Mouse (Mus musculus) midbrain, embryonic 14.5 days (tissue): Measurements from ENCODE around the gene Hoxd11. TPM values are rescaled to one million over a fixed set of nuclear protein-coding genes. Genes with fewer than 3 reads are reported as not detected.

Experiments
- ATAC-seq: fragments of 200-750 bp; cut with Nextera tagmentation; 2 replicates; pipeline ENCODE4 v1.8.0; 2017; ENCODE audit warnings: moderate number of reproducible peaks, moderate library complexity; ENCODE audit not compliant: low FRiP score, low TSS enrichment
- DNase-seq: peaks from one replicate; pipeline ENCODE4 v3.0.0-alpha.2; 2015
- H3K27ac ChIP-seq: fragments of 300-500 bp; sonication (generic); replicated peaks from 2 replicates; pipeline ENCODE4 v1.5.1; 2014; ENCODE audit warnings: mild to moderate bottlenecking, low read depth, low read length, moderate library complexity
- H3K27me3 ChIP-seq: fragments of 300-500 bp; sonication (generic); 2 replicates; pipeline ENCODE4 v1.6.1; 2014; ENCODE audit warnings: low read length, control low read depth, mixed read lengths; ENCODE audit not compliant: control insufficient read depth, insufficient read depth
- H3K36me3 ChIP-seq: fragments of 300-500 bp; sonication (generic); 2 replicates; pipeline ENCODE4 v1.6.1; 2014; ENCODE audit warnings: low read length, control low read depth; ENCODE audit not compliant: control insufficient read depth, insufficient read depth
- H3K4me1 ChIP-seq: fragments of 300-500 bp; sonication (generic); 2 replicates; pipeline ENCODE4 v1.6.1; 2014; ENCODE audit warnings: mild to moderate bottlenecking, antibody characterized with exemption, low read length, control low read depth; ENCODE audit not compliant: control insufficient read depth, insufficient read depth
- H3K4me2 ChIP-seq: fragments of 300-500 bp; sonication (generic); 2 replicates; pipeline ENCODE4 v1.6.1; 2014; ENCODE audit warnings: mild to moderate bottlenecking, low read length, moderate library complexity
- H3K4me3 ChIP-seq: fragments of 300-500 bp; sonication (generic); replicated peaks from 2 replicates; pipeline ENCODE4 v1.5.1; 2014; ENCODE audit warnings: low read depth, low read length
- H3K9ac ChIP-seq: fragments of 300-500 bp; sonication (generic); replicated peaks from 2 replicates; pipeline ENCODE4 v1.6.1; 2014; ENCODE audit warnings: mild to moderate bottlenecking, low read length, moderate library complexity
- H3K9me3 ChIP-seq: fragments of 300-500 bp; sonication (generic); 2 replicates; pipeline ENCODE4 v1.6.1; 2016; ENCODE audit warnings: low read length, control low read depth, mixed read lengths; ENCODE audit not compliant: control insufficient read depth
- WGBS: fragments of 180-500 bp; shearing (Covaris S2); extraction: QIAGEN DNeasy Blood & Tissue Kit; methylation state at CpG from one replicate; pipeline ENCODE4 v1.1.7; 2014; 5-methylcytosine and 5-hydroxymethylcytosine counted together
- polyA plus RNA-seq: library from polyadenylated mRNA; unstranded; fragments of >200 nt; fragmentation: Nextera tagmentation; extraction: Ambion mirVana; gene quantifications from 2 replicates; pipeline ENCODE4 v1.2.1, GENCODE M21; 2014

Hoxd11 gene
- polyA plus RNA-seq, 1 experiment from 2014 or later, result not detected

- Histone ChIP-seq H3K27me3 (peaks cover 100% of the 10 kb centered on the region), H3K4me3 (no peak overlapping the region), H3K9me3 (no peaks in the 10 kb centered on the region), H3K9ac (no peak overlapping the region), H3K27ac (no peak overlapping the region), H3K4me2 (peak overlapping the region; percentile 51), H3K4me1 (0 out of 2 replicates have a peak, but pooled peaks cover 4% of the 10 kb centered on the region), H3K36me3 (no peaks in the 10 kb centered on the region)
- DNase-seq (peak; percentile 91), ATAC-seq (no peak)
- 4% methylated on average over 26 of the region's 26 CpGs for WGBS
These were observed 36.3 kb downstream of the Hoxd11 start for GRCm38 (mm10) chr2:74715504-74716241.

DNA sequence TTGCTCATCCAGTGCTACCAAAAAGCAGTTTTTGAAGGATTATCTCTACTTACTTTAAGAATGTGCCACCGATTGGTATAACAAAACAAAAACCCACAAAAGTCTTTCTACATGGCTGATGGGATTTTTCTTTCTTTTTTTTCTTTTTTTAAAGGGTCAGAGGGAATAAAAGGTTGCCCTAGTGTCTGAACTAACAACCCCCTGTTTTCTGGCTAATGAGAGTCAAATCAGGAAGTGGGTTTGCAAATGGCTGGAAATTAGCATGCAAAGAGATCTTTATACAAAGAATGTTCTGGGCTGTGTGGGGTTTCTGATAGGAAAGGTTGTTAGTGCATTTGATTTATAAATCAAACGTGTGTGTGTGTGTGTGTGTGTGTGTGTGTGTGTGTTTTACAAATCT lies 41.0 kb downstream of the Hoxd11 start:
- Histone ChIP-seq H3K4me3 (no peak overlapping the region), H3K4me2 (no peak overlapping the region), H3K27me3 (peaks cover 100% of the 10 kb centered on the region), H3K27ac (no peak overlapping the region), H3K9me3 (no peaks in the 10 kb centered on the region), H3K36me3 (no peaks in the 10 kb centered on the region), H3K4me1 (no peaks in the 10 kb centered on the region), H3K9ac (no peak overlapping the region)
- DNase-seq (no peak), ATAC-seq (no peak)
- 6% methylated on average over 2 of the region's 2 CpGs for WGBS

DNA sequence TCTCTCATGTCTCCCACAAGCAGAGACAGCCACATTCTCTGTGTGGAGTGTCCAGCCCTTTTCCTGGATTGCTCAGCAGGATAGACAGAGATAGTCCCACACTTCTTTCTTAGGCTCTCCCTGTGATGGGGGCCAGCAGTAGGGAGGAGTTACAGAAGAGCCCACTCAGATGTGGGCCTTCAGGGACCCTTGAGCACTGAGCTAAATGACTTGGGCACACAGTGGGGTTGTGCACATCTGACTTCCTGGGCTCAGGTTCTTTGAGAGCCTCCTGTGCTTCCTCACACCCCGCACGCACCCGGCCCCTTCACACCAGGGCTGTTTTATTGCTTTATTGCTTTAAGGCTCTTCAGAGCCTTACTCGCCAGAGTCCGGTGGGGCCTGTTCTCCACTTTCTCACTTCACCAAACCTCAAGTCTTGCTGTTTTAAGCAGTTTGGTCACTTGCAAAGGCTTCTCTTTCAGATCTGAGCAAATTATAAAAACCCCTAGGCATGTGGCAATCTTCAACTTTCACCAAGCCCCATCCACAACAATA lies 41.7 kb downstream of the Hoxd11 start:
- H3K4me2 ChIP-seq, result no peak overlapping the region
- H3K27ac ChIP-seq, result no peak overlapping the region

GRCm38 (mm10) chr2:74721882-74722281 lies 42.5 kb downstream of the Hoxd11 start:
- no peak overlapping the region for H3K9ac ChIP-seq
- H3K4me2 ChIP-seq, result no peak overlapping the region
- H3K9me3 ChIP-seq, result no peaks in the 10 kb centered on the region
- 5% methylated on average over 6 of the region's 6 CpGs for WGBS
- ATAC-seq (no peak), DNase-seq (no peak)
- peaks cover 100% of the 10 kb centered on the region for H3K27me3 ChIP-seq
- no peaks in the 10 kb centered on the region for H3K36me3 ChIP-seq
- no peaks in the 10 kb centered on the region for H3K4me1 ChIP-seq
- no peak overlapping the region for H3K4me3 ChIP-seq
- H3K27ac ChIP-seq, result no peak overlapping the region

More for the DNA sequence above, 41.7 kb downstream of the Hoxd11 start:
- peaks cover 100% of the 10 kb centered on the region for H3K27me3 ChIP-seq
- H3K36me3 ChIP-seq, result no peaks in the 10 kb centered on the region
- no peak for DNase-seq
- WGBS, result 1% methylated on average over 5 of the region's 5 CpGs
- no peaks in the 10 kb centered on the region for H3K9me3 ChIP-seq
- no peak for ATAC-seq
- no peaks in the 10 kb centered on the region for H3K4me1 ChIP-seq
- no peak overlapping the region for H3K9ac ChIP-seq
- H3K4me3 ChIP-seq, result no peak overlapping the region

DNA sequence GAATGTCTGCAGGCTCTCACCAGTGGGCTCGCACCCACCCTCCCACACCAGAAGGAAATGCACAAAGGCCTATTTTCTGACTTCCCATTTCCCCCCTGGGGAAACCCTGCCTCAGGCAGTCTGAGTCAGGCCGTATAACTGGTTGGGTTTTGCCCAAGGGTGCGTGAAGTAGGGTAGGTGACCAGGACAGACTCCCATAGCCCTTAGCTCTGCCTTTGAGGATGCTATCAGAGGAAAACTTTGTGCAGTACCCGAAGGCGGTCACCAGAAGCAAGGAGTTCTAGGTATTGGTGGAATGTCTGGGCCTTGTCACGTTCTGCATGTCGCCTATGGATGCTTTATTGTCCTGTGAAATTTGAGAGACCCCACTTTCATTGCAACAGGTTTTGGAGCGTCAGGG lies 43.6 kb downstream of the Hoxd11 start:
- Histone ChIP-seq H3K36me3 (no peaks in the 10 kb centered on the region), H3K27me3 (peaks cover 100% of the 10 kb centered on the region), H3K27ac (no peak overlapping the region), H3K4me1 (no peaks in the 10 kb centered on the region), H3K4me2 (no peak overlapping the region), H3K4me3 (no peak overlapping the region), H3K9me3 (no peaks in the 10 kb centered on the region), H3K9ac (no peak overlapping the region)
- ATAC-seq (no peak), DNase-seq (no peak)
- WGBS, result 2% methylated on average over 8 of the region's 8 CpGs

DNA sequence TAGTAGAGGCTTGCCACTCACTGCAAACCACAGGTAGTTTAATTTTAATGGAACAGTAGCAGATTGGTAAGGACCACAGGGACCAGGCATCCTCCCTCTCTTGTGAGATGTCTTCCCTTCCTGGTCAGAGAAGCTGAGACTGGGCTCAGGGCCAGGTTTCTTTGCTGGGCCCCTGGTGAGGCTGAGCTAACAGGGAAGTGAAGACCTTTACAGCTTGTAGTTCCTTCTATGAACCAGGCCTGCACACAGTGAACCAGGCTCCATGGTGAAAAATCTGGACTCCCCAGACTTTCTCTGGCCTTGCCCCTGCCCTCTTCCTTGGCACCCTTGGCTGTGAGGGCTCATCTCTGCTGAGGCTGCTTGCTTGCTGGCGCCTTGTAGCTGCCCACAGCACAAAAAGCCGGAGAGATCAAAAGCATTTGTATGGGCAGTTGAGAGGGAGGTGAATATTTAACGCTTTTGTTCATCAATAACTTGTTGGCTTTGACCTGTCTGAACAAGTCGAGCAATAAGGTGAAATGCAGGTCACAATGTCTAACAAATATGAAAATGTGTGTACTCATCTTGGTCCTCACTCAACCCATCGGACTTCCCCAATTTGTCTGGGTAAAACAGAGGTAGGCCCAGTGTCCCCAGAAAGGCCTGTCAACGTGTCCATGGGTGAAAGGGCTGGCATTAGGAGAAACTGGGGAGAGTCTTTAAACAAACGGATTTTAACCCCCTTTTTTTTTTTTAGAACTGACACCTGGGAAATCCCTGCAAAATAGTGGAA lies 45.1 kb downstream of the Hoxd11 start:
- H3K4me3 ChIP-seq, result no peak overlapping the region
- H3K36me3 ChIP-seq, result no peaks in the 10 kb centered on the region
- no peak overlapping the region for H3K9ac ChIP-seq
- no peak overlapping the region for H3K4me2 ChIP-seq
- H3K27me3 ChIP-seq, result peaks cover 100% of the 10 kb centered on the region
- H3K4me1 ChIP-seq, result no peaks in the 10 kb centered on the region
- DNase-seq (no peak), ATAC-seq (no peak)
- 5% methylated on average over 7 of the region's 7 CpGs for WGBS
- no peaks in the 10 kb centered on the region for H3K9me3 ChIP-seq
- no peak overlapping the region for H3K27ac ChIP-seq

- Histone ChIP-seq H3K36me3 (no peaks in the 10 kb centered on the region), H3K4me3 (no peak overlapping the region), H3K27me3 (peaks cover 99% of the 10 kb centered on the region), H3K9me3 (no peaks in the 10 kb centered on the region), H3K9ac (no peak overlapping the region), H3K4me2 (no peak overlapping the region), H3K27ac (no peak overlapping the region), H3K4me1 (no peaks in the 10 kb centered on the region)
- DNase-seq (no peak), ATAC-seq (no peak)
- WGBS, result 2% methylated on average over 17 of the region's 17 CpGs
These were observed 45.8 kb downstream of the Hoxd11 start for GRCm38 (mm10) chr2:74725171-74725570.

DNA sequence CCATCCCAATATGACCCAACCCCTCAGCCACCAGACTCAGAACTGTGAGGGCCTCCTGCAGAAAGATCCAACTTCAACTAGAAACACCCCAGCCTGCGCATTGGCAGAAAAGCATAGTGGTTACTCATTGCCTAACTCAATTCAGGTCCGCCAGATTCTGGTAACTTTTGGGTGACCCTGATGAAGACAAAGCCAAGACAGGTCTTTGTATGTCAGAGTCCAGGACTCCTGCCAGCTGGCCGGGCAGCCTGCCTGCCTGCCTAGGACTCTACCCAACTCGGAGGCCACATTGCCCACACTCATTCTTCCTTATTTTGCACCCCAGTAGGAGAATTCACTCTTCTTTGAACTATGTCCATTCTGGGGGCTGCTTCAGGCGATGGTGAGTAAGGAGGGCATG lies 47.2 kb downstream of the Hoxd11 start, which contains the start of gene Gm28230:
Gm28230 (plus strand) TSS at position 178 of the 400 bp plus-strand sequence.
- Histone ChIP-seq H3K36me3 (no peaks in the 10 kb centered on the region), H3K4me3 (0 out of 2 replicates have a peak within 1 kb of the TSS, but pooled peaks have one; percentile 3), H3K4me2 (no peak within 1 kb of the TSS), H3K9ac (no peak within 1 kb of the TSS), H3K27me3 (peaks cover 99% of the 10 kb centered on the region), H3K9me3 (no peaks in the 10 kb centered on the region), H3K4me1 (no peaks in the 10 kb centered on the region), H3K27ac (no peak within 1 kb of the TSS)
- DNase-seq, result no peak
- no peak for ATAC-seq
- WGBS, result 3% methylated on average over 5 of the region's 5 CpGs
